Mouse (Mus musculus) v-Abl transformed pro-B cells (cell line): Measurements from ENCODE around the gene Htatip2.

ENCODE experiments used
- in situ Hi-C, 2 experiments: fragments of 400-800 bp; cut with MboI; formaldehyde crosslinking; loops; one replicate each; pipeline ENCODE4 v1.15.1; 2025; ENCODE audit not compliant: unreplicated experiment in 2 of 2

Htatip2 gene

DNA sequence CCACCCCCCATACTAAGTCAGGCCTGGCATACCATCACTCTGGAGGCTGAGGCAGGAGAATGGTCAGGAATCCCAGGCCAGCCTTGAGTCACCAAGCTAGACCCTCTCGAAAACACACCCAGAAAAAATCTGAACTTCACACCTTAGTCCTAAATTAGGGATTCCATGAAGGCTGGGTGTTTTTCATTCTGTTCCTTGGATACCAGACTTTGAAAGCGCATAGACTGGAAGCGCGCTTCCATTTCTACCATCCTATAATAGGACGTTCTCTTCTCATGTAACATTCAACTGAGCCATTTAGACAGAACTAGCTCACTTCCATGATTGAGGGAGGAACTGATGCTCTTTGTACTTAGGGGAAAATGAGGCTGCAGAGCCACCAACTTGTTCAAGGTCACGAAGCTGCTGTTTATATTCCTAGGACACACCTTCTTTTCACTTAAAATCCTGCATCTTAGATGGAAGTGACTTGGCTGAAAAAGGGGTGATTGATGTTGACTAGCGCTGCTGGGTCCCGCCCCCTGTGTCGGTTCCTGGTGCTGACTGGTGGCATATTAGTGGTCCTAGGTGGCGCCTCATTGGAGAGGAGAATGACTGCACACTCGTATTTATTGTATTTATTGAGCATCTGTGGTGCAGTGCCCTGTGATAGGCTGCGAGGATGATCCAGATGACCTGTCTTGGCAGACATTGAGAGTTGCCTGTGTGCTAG is 20.1 kb downstream of the Htatip2 start:
- in situ Hi-C loops: loop anchor here (5.0 to 25.0 kb wide), 4 partner anchors 143 to 992 kb away; partner anchors contain the start of genes E2f8 (in 1 of the 2), Nav2 (in 1 of the 2) and Zdhhc13 (in 1 of the 2)

DNA sequence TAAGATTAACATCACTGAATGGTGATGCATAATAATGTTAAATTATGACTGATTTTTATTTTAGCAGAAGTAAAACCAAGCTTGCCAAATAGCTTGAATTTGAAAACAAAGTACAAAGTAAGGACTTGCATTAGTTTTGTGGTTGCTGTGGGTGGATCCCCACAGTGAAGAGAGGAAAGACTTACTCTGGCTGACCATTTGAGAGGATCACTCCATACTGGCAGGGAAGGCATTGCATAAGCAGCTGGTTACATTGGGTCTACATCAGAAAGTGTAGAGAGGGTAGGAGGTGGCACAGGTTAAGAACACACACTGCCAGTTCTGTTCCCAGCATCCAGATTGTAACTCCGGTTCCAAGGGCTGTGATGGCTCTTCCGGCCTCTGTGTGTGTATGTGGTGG is 24.1 kb downstream of the Htatip2 start:
- in situ Hi-C loops: loop anchor here (25.0 kb wide), 3 partner anchors 871 to 996 kb away; partner anchors contain the start of genes E2f8 (in 1 of the 2), Nav2 (in 1 of the 2) and Zdhhc13 (in 1 of the 2)

DNA sequence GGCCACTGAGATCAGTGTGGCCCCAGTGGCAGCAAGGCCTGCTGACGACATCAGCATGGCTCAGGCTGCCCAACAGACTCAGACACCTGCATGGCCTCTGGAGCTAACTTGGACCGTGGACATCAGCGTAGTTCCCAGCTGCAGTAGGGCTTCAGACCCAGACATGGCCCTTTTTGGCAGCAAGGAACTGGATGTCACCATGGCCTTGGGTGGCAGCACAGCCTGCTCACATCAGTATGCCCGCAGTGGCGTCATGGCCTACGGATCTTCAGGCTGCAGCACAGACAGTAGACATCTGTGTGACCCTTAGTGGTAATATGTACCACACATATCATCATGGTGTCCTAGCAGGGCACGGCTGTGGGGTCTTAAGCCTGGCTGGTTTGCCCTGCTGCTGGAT is 26.2 kb downstream of the Htatip2 start:
- in situ Hi-C loops: loop anchor here (25.0 kb wide), 3 partner anchors 873 to 998 kb away; partner anchors contain the start of genes E2f8 (in 1 of the 2), Nav2 (in 1 of the 2) and Zdhhc13 (in 1 of the 2)

DNA sequence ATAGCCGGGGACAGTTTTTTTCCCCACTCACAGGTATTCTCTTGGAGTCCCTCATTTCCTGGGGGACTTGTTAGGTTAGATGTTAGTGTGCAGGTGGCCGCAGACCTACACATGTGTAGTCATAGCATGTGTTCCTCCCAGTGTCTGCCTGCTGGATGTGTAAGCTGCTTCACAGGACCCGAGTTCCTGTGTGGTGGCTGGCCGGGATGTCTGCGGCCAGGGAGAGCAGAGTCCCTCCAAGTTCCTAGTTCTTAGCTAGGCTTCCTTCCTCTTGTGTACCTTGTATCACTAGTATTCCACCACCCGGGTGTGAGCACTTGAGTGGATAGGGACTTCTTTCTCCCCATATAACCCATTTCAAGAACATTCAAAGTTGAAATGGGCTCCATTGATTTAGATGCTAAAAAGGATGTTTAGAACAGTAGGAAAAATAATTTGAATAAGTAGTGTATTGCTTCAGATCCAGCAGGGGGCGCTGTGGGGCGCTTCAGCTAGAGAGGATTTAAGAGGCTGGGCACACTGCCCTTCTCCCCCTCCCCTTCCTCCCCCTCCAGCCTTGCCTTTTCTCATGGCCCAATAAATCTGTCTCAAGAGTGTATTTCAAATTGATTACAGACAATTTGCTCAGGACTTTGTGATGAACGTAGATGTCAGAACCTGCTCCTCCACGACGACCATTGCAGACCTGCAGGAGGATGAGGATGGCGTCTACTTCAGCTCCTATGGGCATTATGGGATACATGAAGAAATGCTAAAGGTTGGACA is 27.9 kb downstream of the Htatip2 start:
- in situ Hi-C loops: loop anchor here (25.0 kb wide), 3 partner anchors 874 to 999 kb away; partner anchors contain the start of genes E2f8 (in 1 of the 2), Nav2 (in 1 of the 2) and Zdhhc13 (in 1 of the 2)

- in situ Hi-C loops: loop anchor here (25.0 kb wide), 3 partner anchors 875 to 1000 kb away; partner anchors contain the start of genes E2f8 (in 1 of the 2), Nav2 (in 1 of the 2) and Zdhhc13 (in 1 of the 2)
Observed at GRCm38 (mm10) chr7:49787383-49787645, 28.4 kb downstream of the Htatip2 start.

GRCm38 (mm10) chr7:49794304-49794703 is 35.4 kb downstream of the Htatip2 start:
- in situ Hi-C loops: loop anchor here (25.0 kb wide), 3 partner anchors 882 to 1007 kb away; partner anchors contain the start of genes E2f8 (in 1 of the 2), Nav2 (in 1 of the 2) and Zdhhc13 (in 1 of the 2)

GRCm38 (mm10) chr7:49797171-49797570 is 38.3 kb downstream of the Htatip2 start:
- in situ Hi-C loops: loop anchor here (25.0 kb wide), 3 partner anchors 885 to 1010 kb away; partner anchors contain the start of genes E2f8 (in 1 of the 2), Nav2 (in 1 of the 2) and Zdhhc13 (in 1 of the 2)

GRCm38 (mm10) chr7:49803511-49803910 is 44.6 kb downstream of the Htatip2 start:
- in situ Hi-C loops: loop anchor here in 1 of 2 experiments (5.0 kb wide), 1 partner anchor 39 kb away; no protein-coding TSS in a partner anchor

GRCm38 (mm10) chr7:49804638-49805165 is 45.8 kb downstream of the Htatip2 start:
- in situ Hi-C loops: loop anchor here in 1 of 2 experiments (5.0 kb wide), 1 partner anchor 38 kb away; no protein-coding TSS in a partner anchor

- in situ Hi-C loops: no loop called here
Observed at GRCm38 (mm10) chr7:49805618-49806017, 46.7 kb downstream of the Htatip2 start.

DNA sequence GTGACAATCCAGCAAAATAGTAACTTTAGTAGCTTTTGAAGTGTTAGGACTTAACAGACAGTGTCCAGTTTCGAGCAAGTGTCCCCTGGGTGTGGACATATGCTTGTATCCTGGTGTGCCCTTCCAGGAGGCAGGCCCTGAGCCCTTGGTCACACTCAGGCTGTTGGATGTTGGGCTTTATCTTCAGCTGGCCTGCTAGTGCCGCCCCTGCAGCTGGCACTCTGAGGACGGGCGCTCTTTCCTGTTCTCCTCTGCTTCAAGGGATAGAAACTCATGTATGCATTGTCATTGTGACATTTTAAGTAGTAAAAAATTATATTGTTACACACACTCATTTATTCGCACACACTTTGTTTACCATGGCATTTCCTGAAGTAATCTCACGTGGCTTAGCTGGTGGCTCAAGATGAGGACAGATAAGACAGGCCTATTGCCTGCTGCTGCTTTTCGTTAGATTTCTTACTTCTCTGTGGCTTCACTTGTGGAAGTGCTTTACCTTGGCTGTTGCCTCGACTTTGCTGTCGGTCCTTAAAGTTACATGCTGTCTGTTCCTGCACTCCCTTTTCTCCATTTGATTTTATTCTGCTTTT is 48.3 kb downstream of the Htatip2 start:
- in situ Hi-C loops: no loop called here

GRCm38 (mm10) chr7:49807846-49808622 is 49.1 kb downstream of the Htatip2 start:
- in situ Hi-C loops: no loop called here

- in situ Hi-C loops: no loop called here
Observed at GRCm38 (mm10) chr7:49809100-49809499, 50.2 kb downstream of the Htatip2 start.

DNA sequence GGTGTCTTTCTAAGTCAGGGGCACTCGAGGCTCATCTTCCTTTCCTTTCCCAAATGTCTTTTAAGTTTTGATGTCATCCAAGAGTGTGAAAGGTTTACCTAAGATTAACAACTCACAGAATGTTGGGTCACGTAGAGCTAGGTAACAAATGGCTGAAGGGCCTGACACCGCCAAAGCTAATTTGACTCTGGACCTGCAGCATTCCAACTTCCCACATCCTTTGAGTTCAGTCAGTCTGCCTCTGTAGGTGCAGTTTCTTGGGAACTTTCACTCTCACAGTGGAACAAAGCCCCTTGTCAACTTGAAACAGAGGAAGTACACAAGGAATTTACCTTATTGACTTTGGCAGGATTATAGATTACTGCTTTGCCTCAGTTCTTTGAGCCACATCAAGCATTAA is 50.6 kb downstream of the Htatip2 start:
- in situ Hi-C loops: no loop called here

GRCm38 (mm10) chr7:49811346-49811745 is 52.4 kb downstream of the Htatip2 start:
- in situ Hi-C loops: no loop called here

- in situ Hi-C loops: no loop called here
Observed at GRCm38 (mm10) chr7:49819393-49819792, 60.5 kb downstream of the Htatip2 start.

- in situ Hi-C loops: no loop called here
Observed at GRCm38 (mm10) chr7:49821370-49821769, 62.5 kb downstream of the Htatip2 start.

- in situ Hi-C loops: no loop called here
Observed at GRCm38 (mm10) chr7:49822028-49822427, 63.1 kb downstream of the Htatip2 start.
